Mouse (Mus musculus) limb, embryonic 14.5 days (tissue): Measurements from ENCODE around the gene N4bp2l1. TPM values are rescaled to one million over a fixed set of nuclear protein-coding genes. Genes with fewer than 3 reads are reported as not detected.

Source experiments
- ATAC-seq: fragments of 200-750 bp; cut with Nextera tagmentation; 2 replicates; pipeline ENCODE4 v1.8.0; 2017; ENCODE audit warnings: low read depth, moderate number of reproducible peaks, moderate TSS enrichment; ENCODE audit not compliant: low FRiP score
- DNase-seq: peaks from one replicate; pipeline ENCODE4 v3.0.0-alpha.2; 2015; ENCODE audit warnings: low spot score
- H3K27ac ChIP-seq: fragments of 300-500 bp; sonication (generic); replicated peaks from 2 replicates; pipeline ENCODE4 v1.5.1; 2014; ENCODE audit warnings: low read depth, mild to moderate bottlenecking, low read length, moderate library complexity, mixed read lengths
- H3K27me3 ChIP-seq: fragments of 300-500 bp; sonication (generic); 2 replicates; pipeline ENCODE4 v1.6.1; 2014; ENCODE audit warnings: low read length, mixed read lengths; ENCODE audit not compliant: control insufficient read depth, insufficient read depth
- H3K36me3 ChIP-seq: fragments of 300-500 bp; sonication (generic); 2 replicates; pipeline ENCODE4 v1.6.1; 2014; ENCODE audit warnings: mild to moderate bottlenecking, low read length, moderate library complexity, mixed read lengths; ENCODE audit not compliant: control insufficient read depth, insufficient read depth
- H3K4me1 ChIP-seq: fragments of 300-500 bp; sonication (generic); 2 replicates; pipeline ENCODE4 v1.6.1; 2014; ENCODE audit warnings: antibody characterized with exemption, low read length, mixed read lengths; ENCODE audit not compliant: control insufficient read depth, insufficient read depth
- H3K4me2 ChIP-seq: fragments of 300-500 bp; sonication (generic); replicated peaks from 2 replicates; pipeline ENCODE4 v1.6.1; 2014; ENCODE audit warnings: low read depth, mild to moderate bottlenecking, low read length, moderate library complexity; ENCODE audit not compliant: severe bottlenecking
- H3K4me3 ChIP-seq: fragments of 300-500 bp; sonication (generic); replicated peaks from 2 replicates; pipeline ENCODE4 v1.5.1; 2014; ENCODE audit warnings: low read length
- H3K9ac ChIP-seq: fragments of 300-500 bp; sonication (generic); 2 replicates; pipeline ENCODE4 v1.6.1; 2014; ENCODE audit warnings: mild to moderate bottlenecking, low read depth, low read length, moderate library complexity; ENCODE audit not compliant: severe bottlenecking
- H3K9me3 ChIP-seq: fragments of 300-500 bp; sonication (generic); 2 replicates; pipeline ENCODE4 v1.6.1; 2016; ENCODE audit warnings: low read length; ENCODE audit not compliant: control insufficient read depth
- POLR2A ChIP-seq: fragments of 200-500 bp; IDR thresholded peaks from 2 replicates; pipeline ENCODE4 v1.8.0; 2012; ENCODE audit warnings: inconsistent platforms, mild to moderate bottlenecking, moderate library complexity, borderline replicate concordance; ENCODE audit not compliant: insufficient read depth, insufficient read length; ENCODE audit errors: extremely low read depth
- WGBS: fragments of 180-500 bp; shearing (Covaris S2); extraction: QIAGEN DNeasy Blood & Tissue Kit; methylation state at CpG from one replicate; pipeline ENCODE4 v1.1.7; 2014; 5-methylcytosine and 5-hydroxymethylcytosine counted together
- polyA plus RNA-seq, 2 experiments: library from polyadenylated mRNA; depleted of rRNA in 1 of 2; stranded (reverse) in 1 of 2; unstranded in 1 of 2; fragments of >200 nt; fragmentation: Nextera tagmentation in 1 of 2; extraction: Ambion mirVana in 1 of 2; gene quantifications; 2 replicates each; pipeline versions ENCODE4 v1.2.1 to v1.2.3; 2012 to 2014

N4bp2l1 gene
- polyA plus RNA-seq, 2 experiments: 4.3 to 6.1 TPM

- no peak for TF ChIP-seq POLR2A
Measured at GRCm38 (mm10) chr5:150583181-150583580, 13.8 kb downstream of the N4bp2l1 start.

GRCm38 (mm10) chr5:150581180-150581579, 15.8 kb downstream of the N4bp2l1 start:
- no peak overlapping the region for H3K27ac ChIP-seq
- no peak for ATAC-seq
- WGBS: 80% methylated on average over 6 of the region's 6 CpGs

More at GRCm38 (mm10) chr5:150583181-150583580, 13.8 kb downstream of the N4bp2l1 start:
- ATAC-seq: no peak
- 80% methylated on average over 5 of the region's 5 CpGs for WGBS
- Histone ChIP-seq H3K9ac (no peak overlapping the region), H3K27ac (no peak overlapping the region), H3K4me2 (no peak overlapping the region), H3K4me1 (no peaks in the 10 kb centered on the region; the same call in 1 of the 2 replicates), H3K9me3 (no peaks in the 10 kb centered on the region), H3K36me3 (no peaks in the 10 kb centered on the region), H3K4me3 (no peak overlapping the region), H3K27me3 (no peaks in the 10 kb centered on the region)
- no peak for DNase-seq

GRCm38 (mm10) chr5:150578613-150579171, 18.3 kb downstream of the N4bp2l1 start:
- DNase-seq (peak; percentile 32), ATAC-seq (no peak)

More at GRCm38 (mm10) chr5:150581180-150581579, 15.8 kb downstream of the N4bp2l1 start:
- H3K4me1 ChIP-seq: no peaks in the 10 kb centered on the region; the same call in 1 of the 2 replicates
- H3K9me3 ChIP-seq: no peaks in the 10 kb centered on the region
- H3K4me3 ChIP-seq: no peak overlapping the region
- no peaks in the 10 kb centered on the region for H3K36me3 ChIP-seq
- DNase-seq: no peak
- H3K4me2 ChIP-seq: no peak overlapping the region
- H3K27me3 ChIP-seq: no peaks in the 10 kb centered on the region
- TF ChIP-seq POLR2A: no peak
- H3K9ac ChIP-seq: no peak overlapping the region

GRCm38 (mm10) chr5:150576832-150577231, 20.2 kb downstream of the N4bp2l1 start:
- Histone ChIP-seq H3K4me1 (no peaks in the 10 kb centered on the region; the same call in 1 of the 2 replicates), H3K9me3 (no peaks in the 10 kb centered on the region), H3K9ac (no peak overlapping the region), H3K4me3 (no peak overlapping the region), H3K27ac (no peak overlapping the region), H3K27me3 (no peaks in the 10 kb centered on the region), H3K4me2 (no peak overlapping the region), H3K36me3 (peaks cover 5% of the 10 kb centered on the region)
- TF ChIP-seq POLR2A: no peak
- ATAC-seq (no peak), DNase-seq (no peak)
- WGBS: 86% methylated on average over 11 of the region's 11 CpGs

More at GRCm38 (mm10) chr5:150578613-150579171, 18.3 kb downstream of the N4bp2l1 start:
- Histone ChIP-seq H3K4me1 (no peaks in the 10 kb centered on the region; the same call in 1 of the 2 replicates), H3K36me3 (no peaks in the 10 kb centered on the region), H3K27ac (no peak overlapping the region), H3K9me3 (no peaks in the 10 kb centered on the region), H3K9ac (no peak overlapping the region), H3K4me2 (no peak overlapping the region), H3K27me3 (no peaks in the 10 kb centered on the region), H3K4me3 (no peak overlapping the region)
- TF ChIP-seq POLR2A: no peak
- WGBS: 46% methylated on average over 6 of the region's 6 CpGs

GRCm38 (mm10) chr5:150574885-150575284, 22.1 kb downstream of the N4bp2l1 start:
- no peak for ATAC-seq
- no peak overlapping the region for H3K27ac ChIP-seq
- DNase-seq: no peak

GRCm38 (mm10) chr5:150574403-150574802, 22.6 kb downstream of the N4bp2l1 start:
- H3K9ac ChIP-seq: no peak overlapping the region
- peaks cover 12% of the 10 kb centered on the region for H3K36me3 ChIP-seq
- H3K27me3 ChIP-seq: no peaks in the 10 kb centered on the region
- no peak for TF ChIP-seq POLR2A
- no peaks in the 10 kb centered on the region for H3K9me3 ChIP-seq
- DNase-seq (no peak), ATAC-seq (no peak)
- no peak overlapping the region for H3K4me2 ChIP-seq
- WGBS: 92% methylated on average over 3 of the region's 3 CpGs
- no peak overlapping the region for H3K4me3 ChIP-seq
- no peak overlapping the region for H3K27ac ChIP-seq
- H3K4me1 ChIP-seq: no peaks in the 10 kb centered on the region; the same call in 1 of the 2 replicates

More at GRCm38 (mm10) chr5:150574885-150575284, 22.1 kb downstream of the N4bp2l1 start:
- no peak overlapping the region for H3K9ac ChIP-seq
- 71% methylated on average over 5 of the region's 5 CpGs for WGBS
- H3K36me3 ChIP-seq: peaks cover 8% of the 10 kb centered on the region
- no peaks in the 10 kb centered on the region for H3K27me3 ChIP-seq
- TF ChIP-seq POLR2A: no peak
- H3K4me3 ChIP-seq: no peak overlapping the region
- H3K4me2 ChIP-seq: no peak overlapping the region
- no peaks in the 10 kb centered on the region for H3K9me3 ChIP-seq
- no peaks in the 10 kb centered on the region; the same call in 1 of the 2 replicates for H3K4me1 ChIP-seq
